Mouse (Mus musculus) hindbrain, embryonic 15.5 days (tissue): ENCODE data around the gene Fchsd2. TPM values are rescaled to one million over a fixed set of nuclear protein-coding genes. Genes with fewer than 3 reads are reported as not detected.

Source experiments
- ATAC-seq: fragments of 200-750 bp; cut with Nextera tagmentation; 2 replicates; pipeline ENCODE4 v1.8.0; 2017; ENCODE audit warnings: low read depth, moderate number of reproducible peaks, moderate TSS enrichment; ENCODE audit not compliant: low FRiP score
- H3K27ac ChIP-seq: fragments of 300-500 bp; sonication (generic); replicated peaks from 2 replicates; pipeline ENCODE4 v1.5.1; 2015; ENCODE audit warnings: mild to moderate bottlenecking, inconsistent platforms
- H3K27me3 ChIP-seq: fragments of 300-500 bp; sonication (generic); 2 replicates; pipeline ENCODE4 v1.6.1; 2015; ENCODE audit warnings: control low read depth, inconsistent platforms
- H3K36me3 ChIP-seq: fragments of 300-500 bp; sonication (generic); 2 replicates; pipeline ENCODE4 v1.6.1; 2015; ENCODE audit warnings: control low read depth, inconsistent platforms
- H3K4me1 ChIP-seq: fragments of 300-500 bp; sonication (generic); replicated peaks from 2 replicates; pipeline ENCODE4 v1.6.1; 2015; ENCODE audit warnings: control low read depth, inconsistent platforms
- H3K4me2 ChIP-seq: fragments of 300-500 bp; sonication (generic); 2 replicates; pipeline ENCODE4 v1.6.1; 2015; ENCODE audit warnings: moderate library complexity, mild to moderate bottlenecking, inconsistent platforms
- H3K4me3 ChIP-seq: fragments of 300-500 bp; sonication (generic); 2 replicates; pipeline ENCODE4 v1.5.1; 2015; ENCODE audit warnings: mild to moderate bottlenecking, inconsistent platforms
- H3K9ac ChIP-seq: fragments of 300-500 bp; sonication (generic); 2 replicates; pipeline ENCODE4 v1.6.1; 2015; ENCODE audit warnings: inconsistent platforms
- H3K9me3 ChIP-seq: fragments of 300-500 bp; sonication (generic); 2 replicates; pipeline ENCODE4 v1.6.1; 2016; ENCODE audit warnings: control low read depth, inconsistent platforms
- WGBS: fragments of 180-500 bp; shearing (Covaris S2); methylation state at CpG from one replicate; pipeline ENCODE4 v1.1.7; 2015; 5-methylcytosine and 5-hydroxymethylcytosine counted together
- polyA plus RNA-seq: library from polyadenylated mRNA; unstranded; fragments of >200 nt; fragmentation: Nextera tagmentation; extraction: Ambion mirVana; gene quantifications from 2 replicates; pipeline ENCODE4 v1.2.1, GENCODE M21; 2015

The Fchsd2 gene
- polyA plus RNA-seq, 1 experiment from 2014 or later: 40.5 TPM

DNA sequence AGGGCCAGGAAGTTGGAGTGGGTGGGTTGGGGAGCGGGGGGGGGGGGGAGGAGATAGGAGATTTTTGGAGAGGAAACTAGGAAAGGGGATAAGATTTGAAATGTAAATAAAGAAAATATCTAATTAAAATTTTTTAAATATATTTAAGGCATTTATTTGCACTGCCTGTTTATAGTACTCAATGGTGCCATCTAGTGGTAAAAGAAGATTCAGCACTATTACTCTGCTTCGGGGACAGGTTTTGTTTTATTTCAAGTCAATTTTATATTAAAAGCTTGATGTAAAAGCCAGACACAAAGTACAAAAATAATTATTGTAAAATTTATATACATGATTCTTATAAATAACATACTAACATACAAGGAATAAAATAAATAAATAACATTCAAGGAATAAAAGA, 138.8 kb downstream of the Fchsd2 start:
- H3K9ac ChIP-seq: no peak overlapping the region
- no peak for ATAC-seq
- no peak overlapping the region for H3K4me3 ChIP-seq
- H3K4me2 ChIP-seq: no peak overlapping the region
- no peaks in the 10 kb centered on the region for H3K9me3 ChIP-seq
- H3K27me3 ChIP-seq: no peaks in the 10 kb centered on the region
- H3K36me3 ChIP-seq: 0 out of 2 replicates have a peak, but pooled peaks cover 7% of the 10 kb centered on the region
- H3K27ac ChIP-seq: no peak overlapping the region
- 20% methylated on average over 2 of the region's 2 CpGs for WGBS
- peaks cover 8% of the 10 kb centered on the region; the same call in 1 of the 2 replicates for H3K4me1 ChIP-seq

DNA sequence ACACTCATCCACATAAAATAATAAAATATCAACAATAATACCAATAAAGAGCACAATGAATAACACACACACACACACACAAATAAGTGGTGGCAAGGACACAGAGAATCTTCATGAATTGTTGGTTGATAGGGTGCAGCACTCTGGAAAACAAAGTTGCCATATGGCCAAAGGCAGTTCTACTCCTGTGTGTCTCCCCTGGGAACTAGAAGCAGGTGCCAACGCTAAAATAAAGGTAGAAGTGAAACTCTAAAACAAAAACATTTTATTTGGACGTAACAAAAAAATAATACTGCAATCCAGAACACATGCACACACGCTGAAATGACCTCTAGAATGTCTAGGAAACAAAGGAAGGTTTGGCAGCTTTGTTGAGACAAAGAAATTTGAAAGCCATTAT, 140.1 kb downstream of the Fchsd2 start:
- H3K9me3 ChIP-seq: no peaks in the 10 kb centered on the region
- no peak for ATAC-seq
- no peak overlapping the region for H3K4me2 ChIP-seq
- no peak overlapping the region for H3K4me3 ChIP-seq
- WGBS: 58% methylated on average over 3 of the region's 3 CpGs
- peaks cover 16% of the 10 kb centered on the region; the same call in 1 of the 2 replicates for H3K4me1 ChIP-seq
- no peaks in the 10 kb centered on the region for H3K27me3 ChIP-seq
- 0 out of 2 replicates have a peak, but pooled peaks cover 7% of the 10 kb centered on the region for H3K36me3 ChIP-seq
- 0 out of 2 replicates have a peak overlapping the region, but pooled peaks have one; percentile 20 for H3K27ac ChIP-seq
- H3K9ac ChIP-seq: no peak overlapping the region

DNA sequence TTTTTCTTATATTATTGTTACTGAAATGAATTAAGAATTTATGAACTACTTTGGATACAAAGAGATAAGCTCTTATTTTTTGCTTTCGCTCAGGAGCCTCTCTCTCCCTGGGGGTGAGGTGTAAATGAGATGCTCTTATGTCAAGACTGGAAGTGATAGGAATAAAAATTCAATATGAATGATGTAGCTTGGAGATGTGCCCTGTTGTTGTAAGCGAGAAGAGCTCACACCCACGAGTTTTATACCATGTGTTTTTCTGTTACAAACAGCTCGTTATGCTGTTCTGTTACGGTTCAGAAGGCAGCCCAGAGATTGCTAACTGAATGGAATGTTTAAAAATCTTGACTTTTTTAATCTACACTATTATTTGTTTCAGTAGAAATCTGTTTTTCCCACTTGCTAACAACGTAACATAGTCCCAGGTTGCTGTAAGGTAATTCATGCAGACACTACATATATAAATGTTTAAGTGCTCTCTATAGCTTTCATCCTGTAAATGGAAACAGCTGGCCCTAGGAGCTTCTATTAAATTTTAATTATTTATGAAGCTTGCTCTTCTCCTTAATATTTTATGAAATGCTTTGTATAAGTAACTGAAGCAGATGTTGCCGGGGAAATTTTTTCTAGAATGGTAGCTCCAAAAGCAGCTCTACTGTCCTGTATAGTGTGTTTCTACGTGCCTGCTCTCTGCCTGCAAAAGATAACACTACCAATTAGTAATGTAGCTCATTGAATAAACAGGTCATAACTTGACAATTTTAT, 144.2 kb downstream of the Fchsd2 start:
- H3K36me3 ChIP-seq: 0 out of 2 replicates have a peak, but pooled peaks cover 10% of the 10 kb centered on the region
- H3K4me2 ChIP-seq: 0 out of 2 replicates have a peak overlapping the region, but pooled peaks have one; percentile 9
- peak; percentile 54 for ATAC-seq

DNA sequence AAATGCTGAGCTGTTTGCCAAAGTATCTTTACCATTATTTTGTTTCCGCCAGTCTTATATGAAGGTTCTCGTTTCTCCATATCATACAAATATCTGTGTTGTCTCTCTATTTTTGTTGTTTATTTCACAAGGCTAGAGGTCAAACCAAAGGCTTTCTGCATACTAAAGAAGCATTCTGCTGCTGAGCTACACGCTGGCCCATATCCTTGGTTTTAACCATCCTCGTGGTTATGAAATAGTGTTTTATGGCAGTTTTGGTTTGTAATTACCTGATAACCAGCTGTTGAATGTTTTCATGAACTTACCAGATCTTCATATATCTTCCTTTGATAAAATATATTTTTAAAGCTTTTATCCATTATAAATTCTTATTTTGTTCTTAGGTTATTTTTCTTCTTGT, 156.1 kb downstream of the Fchsd2 start:
- WGBS: 96% methylated on average over 4 of the region's 4 CpGs

More for the DNA sequence above, 144.2 kb downstream of the Fchsd2 start:
- Histone ChIP-seq H3K9me3 (no peaks in the 10 kb centered on the region), H3K27me3 (no peaks in the 10 kb centered on the region), H3K4me3 (no peak overlapping the region), H3K9ac (no peak overlapping the region), H3K4me1 (peaks cover 16% of the 10 kb centered on the region; the same call in 1 of the 2 replicates), H3K27ac (peak overlapping the region; percentile 30; the same call in 1 of the 2 replicates)
- 49% methylated on average over 8 of the region's 8 CpGs for WGBS

GRCm38 (mm10) chr7:101249173-101249572, 156.5 kb downstream of the Fchsd2 start:
- Histone ChIP-seq H3K4me2 (no peak overlapping the region), H3K9me3 (no peaks in the 10 kb centered on the region), H3K4me3 (no peak overlapping the region), H3K36me3 (peaks cover 23% of the 10 kb centered on the region), H3K27me3 (no peaks in the 10 kb centered on the region), H3K27ac (no peak overlapping the region), H3K4me1 (no peaks in the 10 kb centered on the region), H3K9ac (no peak overlapping the region)
- WGBS: 89% methylated on average over 2 of the region's 2 CpGs
- no peak for ATAC-seq

More for the DNA sequence above, 156.1 kb downstream of the Fchsd2 start:
- no peak overlapping the region for H3K9ac ChIP-seq
- no peaks in the 10 kb centered on the region for H3K27me3 ChIP-seq
- ATAC-seq: no peak
- H3K4me2 ChIP-seq: no peak overlapping the region
- no peak overlapping the region for H3K27ac ChIP-seq
- H3K4me3 ChIP-seq: no peak overlapping the region
- H3K4me1 ChIP-seq: no peaks in the 10 kb centered on the region
- H3K9me3 ChIP-seq: no peaks in the 10 kb centered on the region
- peaks cover 20% of the 10 kb centered on the region for H3K36me3 ChIP-seq

DNA sequence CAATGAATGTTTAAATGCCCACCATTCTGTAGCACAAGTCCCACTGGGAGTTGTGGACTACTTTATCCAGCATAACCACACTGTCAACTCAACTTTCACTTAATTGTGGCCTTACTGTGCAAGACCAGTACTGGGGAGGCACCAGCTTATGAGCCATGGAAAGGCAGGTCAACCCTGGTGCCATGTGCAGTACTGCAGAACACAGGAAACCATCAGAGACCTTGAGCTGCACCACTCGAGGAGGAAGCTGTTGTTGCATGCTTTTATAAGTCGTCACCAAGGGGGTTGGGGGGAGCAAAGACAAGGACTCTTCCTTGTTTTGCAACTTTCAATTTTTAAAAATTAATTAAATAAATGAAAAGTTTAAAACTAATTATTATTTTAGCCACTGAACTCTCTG, 160.4 kb downstream of the Fchsd2 start:
- H3K4me3 ChIP-seq: no peak overlapping the region
- 75% methylated on average over 2 of the region's 2 CpGs for WGBS
- no peaks in the 10 kb centered on the region for H3K9me3 ChIP-seq
- no peak overlapping the region for H3K9ac ChIP-seq
- no peak overlapping the region for H3K27ac ChIP-seq
- no peak for ATAC-seq
- H3K4me1 ChIP-seq: no peaks in the 10 kb centered on the region
- H3K36me3 ChIP-seq: peaks cover 31% of the 10 kb centered on the region
- no peak overlapping the region for H3K4me2 ChIP-seq
- no peaks in the 10 kb centered on the region for H3K27me3 ChIP-seq

DNA sequence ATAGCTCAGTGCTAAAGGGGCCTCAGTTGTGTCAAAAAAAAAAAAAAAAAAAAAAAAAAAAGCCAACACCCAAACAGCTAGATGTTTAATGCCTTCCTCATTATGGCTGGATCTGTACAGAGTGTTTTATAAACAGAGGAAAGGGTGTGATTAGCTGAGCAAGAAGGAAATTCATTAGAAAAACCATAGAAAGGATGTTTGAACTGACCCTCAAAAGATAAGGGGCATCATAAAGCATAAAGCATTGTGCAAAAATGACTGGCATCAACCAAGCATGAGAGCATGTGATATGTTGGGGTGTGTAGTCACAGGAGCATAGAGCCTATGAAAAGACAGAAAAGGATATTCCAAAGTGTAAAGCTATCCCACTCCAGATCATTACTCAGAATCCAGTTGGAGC, 165.8 kb downstream of the Fchsd2 start:
- Histone ChIP-seq H3K27me3 (no peaks in the 10 kb centered on the region), H3K27ac (no peak overlapping the region), H3K36me3 (peaks cover 44% of the 10 kb centered on the region), H3K4me2 (no peak overlapping the region), H3K4me1 (no peaks in the 10 kb centered on the region), H3K4me3 (no peak overlapping the region), H3K9ac (no peak overlapping the region), H3K9me3 (no peaks in the 10 kb centered on the region)
- ATAC-seq: no peak

DNA sequence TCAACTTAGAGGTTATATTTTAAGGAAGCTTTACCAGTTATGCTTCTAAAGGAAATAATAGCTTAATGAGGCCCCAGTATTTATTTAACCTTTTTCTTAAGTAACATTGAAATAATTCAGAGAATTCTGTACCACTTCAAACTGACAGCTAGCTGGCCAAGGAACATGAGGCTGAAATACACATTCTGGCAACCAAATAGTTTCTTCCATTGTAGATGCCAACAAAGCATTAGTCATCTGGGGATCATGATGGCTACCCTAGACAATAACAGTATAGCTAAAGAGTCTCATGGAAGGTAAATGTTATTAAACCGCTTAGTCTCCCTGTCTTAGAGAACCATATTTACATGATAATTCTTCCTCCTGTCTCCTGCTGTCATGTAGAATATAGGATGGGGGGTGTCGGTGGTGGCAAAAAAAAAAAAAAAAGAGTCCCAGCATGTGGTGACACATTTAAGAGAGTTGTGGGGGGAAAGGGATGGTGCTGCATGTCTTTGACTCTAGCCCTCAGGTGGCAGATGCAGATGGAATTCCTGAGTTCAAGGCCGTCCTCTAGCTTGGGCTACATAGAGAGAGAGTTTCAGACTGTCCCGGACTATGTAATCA, 169.4 kb downstream of the Fchsd2 start:
- Histone ChIP-seq H3K36me3 (peaks cover 31% of the 10 kb centered on the region), H3K27me3 (no peaks in the 10 kb centered on the region), H3K9ac (no peak overlapping the region), H3K4me1 (no peaks in the 10 kb centered on the region), H3K27ac (no peak overlapping the region), H3K4me3 (no peak overlapping the region), H3K9me3 (no peaks in the 10 kb centered on the region), H3K4me2 (no peak overlapping the region)
- ATAC-seq: no peak
- WGBS: 74% methylated on average over 4 of the region's 4 CpGs

- H3K27me3 ChIP-seq: no peaks in the 10 kb centered on the region
- no peak overlapping the region for H3K27ac ChIP-seq
- ATAC-seq: no peak
- no peaks in the 10 kb centered on the region for H3K4me1 ChIP-seq
- no peaks in the 10 kb centered on the region for H3K9me3 ChIP-seq
- no peak overlapping the region for H3K4me3 ChIP-seq
- H3K4me2 ChIP-seq: no peak overlapping the region
- H3K36me3 ChIP-seq: peaks cover 31% of the 10 kb centered on the region
- no peak overlapping the region for H3K9ac ChIP-seq
These were observed 170.8 kb downstream of the Fchsd2 start for GRCm38 (mm10) chr7:101263511-101263910.

DNA sequence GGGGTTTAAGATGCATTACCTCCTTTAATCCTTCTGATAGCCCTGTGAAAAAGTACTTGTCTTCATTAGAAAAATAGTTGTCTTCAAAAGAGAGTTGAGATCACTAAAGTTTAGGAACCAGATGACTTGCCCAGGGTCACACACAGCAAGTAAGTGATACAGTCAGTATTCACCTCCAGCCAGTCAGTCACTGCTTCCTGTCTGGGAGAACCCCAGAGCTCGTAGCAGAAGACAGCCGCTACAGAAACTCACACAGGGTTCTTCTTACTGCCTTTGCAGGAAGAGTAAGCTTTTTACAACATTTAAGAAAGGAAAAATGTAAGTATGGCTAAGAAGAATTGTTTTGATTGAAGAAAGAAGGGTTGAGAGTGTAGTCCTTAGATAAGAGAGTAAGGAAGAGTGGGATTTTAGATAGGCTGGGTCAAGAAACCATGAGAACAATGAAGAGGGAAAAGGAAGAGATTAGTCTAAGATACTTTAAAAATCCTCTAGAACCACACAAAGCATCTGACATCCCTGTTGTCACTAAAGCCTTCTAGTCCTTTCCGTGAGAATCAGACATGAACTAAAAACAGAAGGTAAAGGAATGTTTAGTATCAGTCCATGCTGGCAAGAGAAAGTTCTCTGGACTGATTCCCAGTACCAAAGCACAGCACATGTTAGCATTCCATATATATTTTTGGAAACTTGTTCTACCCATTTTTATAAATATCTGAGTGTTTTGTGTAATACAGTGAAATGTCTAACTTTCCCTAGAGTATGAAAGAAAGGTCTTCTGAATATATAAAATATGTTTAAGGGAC, 175.0 kb downstream of the Fchsd2 start:
- 80% methylated on average over 3 of the region's 3 CpGs for WGBS
- Histone ChIP-seq H3K9me3 (no peaks in the 10 kb centered on the region), H3K4me2 (no peak overlapping the region), H3K36me3 (peaks cover 9% of the 10 kb centered on the region; the same call in 1 of the 2 replicates), H3K27ac (no peak overlapping the region), H3K9ac (no peak overlapping the region), H3K4me1 (no peaks in the 10 kb centered on the region), H3K4me3 (no peak overlapping the region), H3K27me3 (no peaks in the 10 kb centered on the region)
- ATAC-seq: no peak

GRCm38 (mm10) chr7:101271602-101272001, 178.9 kb downstream of the Fchsd2 start:
- WGBS: 84% methylated on average over 1 of the region's 1 CpGs
- Histone ChIP-seq H3K27ac (no peak overlapping the region), H3K4me1 (no peaks in the 10 kb centered on the region), H3K9me3 (no peaks in the 10 kb centered on the region), H3K36me3 (peaks cover 23% of the 10 kb centered on the region), H3K9ac (no peak overlapping the region), H3K4me3 (no peak overlapping the region), H3K4me2 (no peak overlapping the region), H3K27me3 (no peaks in the 10 kb centered on the region)
- ATAC-seq: no peak
